ENCODE assay signal across 8 mouse cellular contexts in genomic region chr8:110846405-110847170, GRCm38 (mm10). TPM values are rescaled to one million over a fixed set of nuclear protein-coding genes. Genes with fewer than 3 reads are reported as not detected.
DNase-seq lines count a peak whose midpoint lies in the region; ATAC-seq and TF ChIP-seq lines count a peak whose summit lies in the region.

TSS of gene Cog4 (plus strand) at chr8:110846600.
TSS of gene Sf3b3 (minus strand) at chr8:110846787.

- peak; percentile 93 for TF ChIP-seq POLR2A in lung, adult 2 months (IDR thresholded peaks at IDR 0.05; ENCODE audit: borderline replicate concordance, extremely low read depth, low read depth, low read length)

- WGBS in forebrain, embryonic 15.5 days = under 1% methylated on average over 53 of the region's 53 CpGs
- WGBS in lung, adult 2 months = under 1% methylated on average over 53 of the region's 53 CpGs

- peak within 1 kb of the TSS; percentile 85 for H3K4me3 ChIP-seq in forebrain, embryonic 15.5 days
- H3K4me3 ChIP-seq in lung, adult 2 months (replicated peaks; ENCODE audit: extremely low read depth, low read depth, low read length) = peak within 1 kb of the TSS; percentile 100

- peak within 1 kb of the TSS; percentile 86 for H3K4me2 ChIP-seq in forebrain, embryonic 15.5 days (replicated peaks)

- H3K4me1 ChIP-seq in forebrain, embryonic 15.5 days = peaks cover 24% of the 10 kb centered on the region
- peaks cover 6% of the 10 kb centered on the region for H3K4me1 ChIP-seq in lung, adult 2 months (ENCODE audit: control insufficient read depth, insufficient read depth, low read length)

- peaks cover 46% of the 10 kb centered on the region for H3K36me3 ChIP-seq in forebrain, embryonic 15.5 days

- TF ChIP-seq CTCF in lung, adult 2 months (IDR thresholded peaks at IDR 0.05; ENCODE audit: insufficient read depth, low read length) = no peak

- intact Hi-C loops in heart, postnatal 25 days (cut with DNase I) = no loop called here

- ATAC-seq in forebrain, embryonic 15.5 days (replicated peaks) = peak; percentile 87
- peak; percentile 85 for ATAC-seq in neutrophil, adult 5-6 weeks (ENCODE audit: extremely low read depth, insufficient number of reproducible peaks, low FRiP score, poor library complexity, severe bottlenecking)

- H3K9ac ChIP-seq in forebrain, embryonic 15.5 days (replicated peaks) = peak within 1 kb of the TSS; percentile 86

- H3K9me3 ChIP-seq in forebrain, embryonic 15.5 days = no peaks in the 10 kb centered on the region

- DNase-seq in ES-CJ7 (ENCODE audit: low read depth, low spot score) = peak; percentile 91
- DNase-seq in cerebellum, adult 11 months = peak; percentile 85
- DNase-seq in heart, postnatal 25 days (ENCODE audit: low spot score) = peak; percentile 67
- peak; percentile 80 to 92 for DNase-seq in layer of hippocampus, adult 18-20 months (ENCODE audit: low spot score in 2 of 2)
- peak; percentile 79 for DNase-seq in lung, adult 2 months
- DNase-seq in thymus, adult 18-20 months = peak; percentile 64 to 78

- H3K27ac ChIP-seq in forebrain, embryonic 15.5 days (replicated peaks) = peak within 1 kb of the TSS; percentile 89

- no peaks in the 10 kb centered on the region for H3K27me3 ChIP-seq in forebrain, embryonic 15.5 days

RNA-seq across cellular contexts. Expression of gene Cog4, which starts in this region (rescaled TPM):
- 67.1 and 70.0 TPM in 2 replicates for polyA plus RNA-seq in forebrain, embryonic 15.5 days (2015; fragmentation: Nextera tagmentation; extraction: Ambion mirVana)
- 10 to 100 TPM; 69.6 to 73.7 TPM for total RNA-seq in heart, postnatal 25 days (2021)
- total RNA-seq in layer of hippocampus, adult 18-20 months (2021) = 10 to 100 TPM; 60.9 to 61.3 TPM
- 19.2 and 26.8 TPM in 2 replicates for polyA plus RNA-seq in lung, adult 2 months (2012; rRNA removed)
- total RNA-seq in neutrophil, adult 5-6 weeks (2017) = 53.1 and 57.5 TPM in 2 replicates

RNA-seq across cellular contexts. Expression of gene Sf3b3, which starts in this region (rescaled TPM):
- 121 TPM in 2 replicates for polyA plus RNA-seq in forebrain, embryonic 15.5 days (2015; fragmentation: Nextera tagmentation; extraction: Ambion mirVana)
- total RNA-seq in heart, postnatal 25 days (2021) = 10 to 100 TPM; 39.7 to 42.4 TPM
- 10 to 100 TPM; 69.7 to 71.3 TPM for total RNA-seq in layer of hippocampus, adult 18-20 months (2021)
- 22.3 and 33.3 TPM in 2 replicates for polyA plus RNA-seq in lung, adult 2 months (2012; rRNA removed)
- total RNA-seq in neutrophil, adult 5-6 weeks (2017) = 109 and 110 TPM in 2 replicates

Comparison
In these comparisons a context has a peak if more than half of its experiments do, and no peak if none do; other contexts are left out.
1. Peak in every context shown above with its lines: DNase-seq, ATAC-seq, H3K4me3 ChIP-seq and H3K27ac ChIP-seq.